Mouse (Mus musculus) intestine, postnatal 0 days (tissue): ENCODE results near the gene Col26a1. TPM values are rescaled to one million over a fixed set of nuclear protein-coding genes. Genes with fewer than 3 reads are reported as not detected.

ENCODE experiments used
- ATAC-seq: fragments of 200-750 bp; cut with Nextera tagmentation; 2 replicates; pipeline ENCODE4 v1.8.0; 2017; ENCODE audit warnings: mild to moderate bottlenecking, moderate TSS enrichment, moderate library complexity
- H3K27ac ChIP-seq: fragments of 300-500 bp; sonication (generic); 2 replicates; pipeline ENCODE4 v1.5.1; 2014; ENCODE audit warnings: mild to moderate bottlenecking, low read depth, low read length, moderate library complexity
- H3K27me3 ChIP-seq: fragments of 300-500 bp; sonication (generic); replicated peaks from 2 replicates; pipeline ENCODE4 v1.6.1; 2014; ENCODE audit warnings: low read length, mixed read lengths; ENCODE audit not compliant: control insufficient read depth, insufficient read depth
- H3K36me3 ChIP-seq: fragments of 300-500 bp; sonication (generic); 2 replicates; pipeline ENCODE4 v1.6.1; 2014; ENCODE audit warnings: mild to moderate bottlenecking, moderate library complexity; ENCODE audit not compliant: control insufficient read depth, insufficient read depth
- H3K4me1 ChIP-seq: fragments of 300-500 bp; sonication (generic); replicated peaks from 2 replicates; pipeline ENCODE4 v1.6.1; 2014; ENCODE audit warnings: antibody characterized with exemption, low read length, mixed read lengths; ENCODE audit not compliant: control insufficient read depth, insufficient read depth
- H3K4me2 ChIP-seq: fragments of 300-500 bp; sonication (generic); replicated peaks from 2 replicates; pipeline ENCODE4 v1.6.1; 2014; ENCODE audit warnings: low read depth, mild to moderate bottlenecking, moderate library complexity
- H3K4me3 ChIP-seq: fragments of 300-500 bp; sonication (generic); 2 replicates; pipeline ENCODE4 v1.5.1; 2014; ENCODE audit warnings: low read depth, low read length
- H3K9ac ChIP-seq: fragments of 300-500 bp; sonication (generic); 2 replicates; pipeline ENCODE4 v1.6.1; 2014; ENCODE audit warnings: mild to moderate bottlenecking, low read depth, low read length
- H3K9me3 ChIP-seq: fragments of 300-500 bp; sonication (generic); 2 replicates; pipeline ENCODE4 v1.6.1; 2016; ENCODE audit warnings: mixed run types; ENCODE audit not compliant: control insufficient read depth
- CTCF ChIP-seq: sonication (generic); IDR thresholded peaks from 2 replicates; pipeline ENCODE4 v1.5.1; 2016; ENCODE audit warnings: low read depth, mild to moderate bottlenecking, control low read depth, antibody characterized with exemption, moderate library complexity
- WGBS: fragments of 180-500 bp; shearing (Covaris S2); extraction: QIAGEN DNeasy Blood & Tissue Kit; methylation state at CpG from one replicate; pipeline ENCODE4 v1.1.7; 2014; 5-methylcytosine and 5-hydroxymethylcytosine counted together
- polyA plus RNA-seq: library from polyadenylated mRNA; unstranded; fragments of >200 nt; fragmentation: Nextera tagmentation; extraction: Ambion mirVana; gene quantifications from 2 replicates; pipeline ENCODE4 v1.2.1, GENCODE M21; 2015

The Col26a1 gene
- polyA plus RNA-seq, 1 experiment from 2014 or later: 2.7 TPM

GRCm38 (mm10) chr5:136716696-136717572 lies 166.1 kb downstream of the Col26a1 start:
- no peak overlapping the region for H3K27ac ChIP-seq
- no peak overlapping the region for H3K4me2 ChIP-seq
- TF ChIP-seq CTCF: no peak
- no peaks in the 10 kb centered on the region for H3K36me3 ChIP-seq
- H3K4me1 ChIP-seq: no peaks in the 10 kb centered on the region
- 39% methylated on average over 10 of the region's 10 CpGs for WGBS
- no peak for ATAC-seq
- H3K4me3 ChIP-seq: no peak overlapping the region
- H3K9ac ChIP-seq: no peak overlapping the region
- no peaks in the 10 kb centered on the region for H3K27me3 ChIP-seq
- H3K9me3 ChIP-seq: no peaks in the 10 kb centered on the region

- H3K27ac ChIP-seq: no peak overlapping the region
- H3K9me3 ChIP-seq: no peaks in the 10 kb centered on the region
- peak overlapping the region; percentile 54 for H3K4me2 ChIP-seq
- no peaks in the 10 kb centered on the region for H3K4me1 ChIP-seq
- WGBS: 22% methylated on average over 11 of the region's 11 CpGs
- TF ChIP-seq CTCF: peak; percentile 74
- H3K36me3 ChIP-seq: no peaks in the 10 kb centered on the region
- H3K4me3 ChIP-seq: peak overlapping the region; percentile 12
- H3K27me3 ChIP-seq: no peaks in the 10 kb centered on the region
- no peak overlapping the region for H3K9ac ChIP-seq
- no peak for ATAC-seq
Measured at GRCm38 (mm10) chr5:136714879-136715278, 168.1 kb downstream of the Col26a1 start.

GRCm38 (mm10) chr5:136714232-136714875 lies 168.7 kb downstream of the Col26a1 start:
- no peak for ATAC-seq
- Histone ChIP-seq H3K9ac (no peak overlapping the region), H3K4me2 (peak overlapping the region; percentile 54), H3K27ac (no peak overlapping the region), H3K27me3 (no peaks in the 10 kb centered on the region), H3K4me1 (no peaks in the 10 kb centered on the region), H3K4me3 (peak overlapping the region; percentile 12), H3K9me3 (no peaks in the 10 kb centered on the region), H3K36me3 (no peaks in the 10 kb centered on the region)
- no peak for TF ChIP-seq CTCF
- 29% methylated on average over 32 of the region's 32 CpGs for WGBS

- 26% methylated on average over 4 of the region's 4 CpGs for WGBS
- no peak overlapping the region for H3K4me3 ChIP-seq
- no peak overlapping the region for H3K9ac ChIP-seq
- no peak for TF ChIP-seq CTCF
- H3K27ac ChIP-seq: no peak overlapping the region
- H3K36me3 ChIP-seq: no peaks in the 10 kb centered on the region
- no peaks in the 10 kb centered on the region for H3K9me3 ChIP-seq
- no peaks in the 10 kb centered on the region for H3K4me1 ChIP-seq
- H3K4me2 ChIP-seq: no peak overlapping the region
- peak; percentile 72 for ATAC-seq
- H3K27me3 ChIP-seq: no peaks in the 10 kb centered on the region
Measured at GRCm38 (mm10) chr5:136710742-136711141, 172.3 kb downstream of the Col26a1 start.

- Histone ChIP-seq H3K36me3 (no peaks in the 10 kb centered on the region), H3K4me3 (no peak overlapping the region), H3K4me1 (no peaks in the 10 kb centered on the region), H3K9ac (no peak overlapping the region), H3K27me3 (no peaks in the 10 kb centered on the region), H3K27ac (no peak overlapping the region), H3K9me3 (no peaks in the 10 kb centered on the region), H3K4me2 (no peak overlapping the region)
- 76% methylated on average over 12 of the region's 12 CpGs for WGBS
- ATAC-seq: no peak
- no peak for TF ChIP-seq CTCF
Measured at GRCm38 (mm10) chr5:136708116-136708515, 174.9 kb downstream of the Col26a1 start.

- Histone ChIP-seq H3K27me3 (no peaks in the 10 kb centered on the region), H3K9ac (no peak overlapping the region), H3K36me3 (no peaks in the 10 kb centered on the region), H3K27ac (no peak overlapping the region), H3K4me1 (peaks cover 7% of the 10 kb centered on the region; the same call in 1 of the 2 replicates), H3K4me2 (no peak overlapping the region), H3K4me3 (no peak overlapping the region), H3K9me3 (no peaks in the 10 kb centered on the region)
- no peak for ATAC-seq
- peak; percentile 89 for TF ChIP-seq CTCF
- 1% methylated on average over 9 of the region's 9 CpGs for WGBS
Measured at GRCm38 (mm10) chr5:136706803-136707202, 176.2 kb downstream of the Col26a1 start.
